Mouse (Mus musculus): Measurements from ENCODE around the gene Twsg1. TPM values are rescaled to one million over a fixed set of nuclear protein-coding genes. Genes with fewer than 3 reads are reported as not detected.

The Twsg1 gene
- polyA plus RNA-seq, 1 experiment from 2014 or later: 47.3 TPM

DNA sequence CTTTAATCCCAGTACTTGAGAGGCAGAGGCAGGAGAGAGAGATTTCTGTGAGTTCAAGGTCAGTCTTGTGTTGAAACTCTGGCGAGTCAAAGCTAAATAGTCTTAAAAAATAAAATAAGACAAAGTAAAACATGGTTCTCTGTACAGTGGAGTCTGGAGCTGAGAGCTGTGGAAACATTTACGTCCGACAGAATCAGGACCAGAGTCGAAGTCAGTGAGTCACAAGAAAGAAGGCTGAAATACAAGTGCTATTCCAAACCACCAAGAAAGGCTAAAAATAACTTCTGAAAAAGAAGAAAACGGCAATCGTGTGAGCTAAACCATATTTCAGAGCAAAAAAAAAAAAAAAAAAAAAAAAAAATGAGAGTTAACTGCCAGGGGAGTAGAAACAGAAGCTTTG, 48.7 kb downstream of the Twsg1 start:
- Histone ChIP-seq H3K4me3 (ENCODE audit: low read depth, low read length) (no peak overlapping the region), H3K27ac (ENCODE audit: low read depth, low read length) (no peak overlapping the region), H3K4me1 (replicated peaks; ENCODE audit: control insufficient read depth, insufficient read depth, low read length) (peaks cover 6% of the 10 kb centered on the region), H3K9ac (ENCODE audit: low read depth, low read length) (no peak overlapping the region), H3K27me3 (replicated peaks; ENCODE audit: control insufficient read depth, insufficient read depth, low read length) (no peaks in the 10 kb centered on the region), H3K9me3 (ENCODE audit: control insufficient read depth, low read length) (0 out of 2 replicates have a peak, but pooled peaks cover 2% of the 10 kb centered on the region), H3K36me3 (ENCODE audit: control insufficient read depth, insufficient read depth, low read length) (no peaks in the 10 kb centered on the region), H3K4me2 (no peak overlapping the region)
- ATAC-seq (replicated peaks; ENCODE audit: low FRiP score): no peak
- DNase-seq (ENCODE audit: low spot score): no peak
- WGBS: 83% methylated on average over 6 of the region's 6 CpGs

DNA sequence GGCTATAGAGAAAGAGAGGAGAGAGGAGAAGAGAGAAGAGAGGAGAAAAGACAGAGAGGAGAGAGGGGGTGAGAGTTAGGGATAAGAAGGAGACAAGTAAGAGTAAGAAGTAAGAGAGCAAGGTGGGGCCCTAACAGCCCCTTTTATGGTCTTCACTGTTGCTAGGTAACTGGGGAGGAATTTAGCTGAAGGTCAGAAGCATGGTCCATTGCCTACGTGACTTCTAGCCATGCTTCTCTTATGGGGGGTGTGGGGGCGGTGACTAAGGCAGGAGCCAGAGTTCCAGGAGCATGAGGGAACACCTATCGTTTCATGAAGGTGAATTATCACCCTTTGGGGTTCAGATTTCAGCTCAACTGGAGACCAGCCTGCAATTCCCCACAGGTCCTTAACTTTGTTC, 55.0 kb downstream of the Twsg1 start:
- no peaks in the 10 kb centered on the region for H3K9me3 ChIP-seq (ENCODE audit: control insufficient read depth, low read length)
- no peak overlapping the region for H3K9ac ChIP-seq (ENCODE audit: low read depth, low read length)
- H3K4me3 ChIP-seq (ENCODE audit: low read depth, low read length): no peak overlapping the region
- no peak for ATAC-seq (replicated peaks; ENCODE audit: low FRiP score)
- H3K4me2 ChIP-seq: no peak overlapping the region
- WGBS: 76% methylated on average over 3 of the region's 3 CpGs
- no peak overlapping the region for H3K27ac ChIP-seq (ENCODE audit: low read depth, low read length)
- no peaks in the 10 kb centered on the region for H3K4me1 ChIP-seq (replicated peaks; ENCODE audit: control insufficient read depth, insufficient read depth, low read length)
- H3K27me3 ChIP-seq (replicated peaks; ENCODE audit: control insufficient read depth, insufficient read depth, low read length): no peaks in the 10 kb centered on the region
- DNase-seq (ENCODE audit: low spot score): no peak
- H3K36me3 ChIP-seq (ENCODE audit: control insufficient read depth, insufficient read depth, low read length): no peaks in the 10 kb centered on the region

DNA sequence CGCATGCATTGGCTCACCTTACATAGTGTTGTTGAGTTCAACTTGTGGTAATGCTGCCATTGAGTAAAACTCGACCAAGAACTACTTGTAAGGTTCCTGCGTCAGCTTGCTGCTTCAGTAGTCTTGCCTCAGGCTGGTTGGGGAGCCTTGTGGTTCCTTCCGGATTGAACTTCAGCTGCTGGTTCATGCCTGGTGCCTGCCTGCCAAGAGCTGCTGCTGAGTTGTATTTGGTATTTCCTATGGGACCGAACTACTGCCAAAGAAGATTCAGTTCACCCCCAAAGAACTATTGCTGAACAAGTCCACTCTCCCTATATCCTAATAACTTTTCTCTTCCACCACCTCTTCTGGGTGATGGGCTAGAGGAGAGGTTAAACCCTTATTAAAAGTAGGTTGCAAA, 61.5 kb downstream of the Twsg1 start:
- H3K27ac ChIP-seq (ENCODE audit: low read depth, low read length): no peak overlapping the region
- no peaks in the 10 kb centered on the region for H3K9me3 ChIP-seq (ENCODE audit: control insufficient read depth, low read length)
- no peak overlapping the region for H3K4me3 ChIP-seq (ENCODE audit: low read depth, low read length)
- DNase-seq (ENCODE audit: low spot score): no peak
- 77% methylated on average over 5 of the region's 5 CpGs for WGBS
- H3K4me2 ChIP-seq: no peak overlapping the region
- H3K27me3 ChIP-seq (replicated peaks; ENCODE audit: control insufficient read depth, insufficient read depth, low read length): no peaks in the 10 kb centered on the region
- no peaks in the 10 kb centered on the region for H3K36me3 ChIP-seq (ENCODE audit: control insufficient read depth, insufficient read depth, low read length)
- no peak overlapping the region for H3K9ac ChIP-seq (ENCODE audit: low read depth, low read length)
- ATAC-seq (replicated peaks; ENCODE audit: low FRiP score): no peak
- H3K4me1 ChIP-seq (replicated peaks; ENCODE audit: control insufficient read depth, insufficient read depth, low read length): no peaks in the 10 kb centered on the region

DNA sequence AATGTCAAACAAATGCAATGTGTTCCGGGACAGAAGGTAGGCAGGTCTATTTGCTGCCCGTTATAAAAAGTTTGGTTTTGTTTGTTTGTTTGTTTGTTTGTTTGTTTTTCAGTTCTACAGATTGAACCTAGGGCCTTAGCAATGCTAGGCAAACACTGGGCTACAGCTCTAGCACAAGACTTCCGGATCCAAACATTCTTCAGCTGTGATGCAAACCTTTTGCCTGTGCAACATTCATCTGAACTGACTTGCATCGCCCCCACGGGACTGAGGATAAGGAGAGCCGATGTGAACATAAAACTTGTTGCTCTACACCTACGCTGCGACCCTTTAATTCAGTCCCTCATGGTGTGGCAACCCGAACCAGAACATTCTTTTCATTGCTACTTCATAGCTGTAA, 64.5 kb downstream of the Twsg1 start:
- H3K9me3 ChIP-seq (ENCODE audit: control insufficient read depth, low read length): no peaks in the 10 kb centered on the region
- DNase-seq (ENCODE audit: low spot score) (no peak), ATAC-seq (replicated peaks; ENCODE audit: low FRiP score) (no peak)
- peak overlapping the region; percentile 95 for H3K4me3 ChIP-seq (ENCODE audit: low read depth, low read length)
- peaks cover 8% of the 10 kb centered on the region for H3K4me1 ChIP-seq (replicated peaks; ENCODE audit: control insufficient read depth, insufficient read depth, low read length)
- no peaks in the 10 kb centered on the region for H3K36me3 ChIP-seq (ENCODE audit: control insufficient read depth, insufficient read depth, low read length)
- WGBS: 66% methylated on average over 9 of the region's 9 CpGs
- no peak overlapping the region for H3K27ac ChIP-seq (ENCODE audit: low read depth, low read length)
- H3K9ac ChIP-seq (ENCODE audit: low read depth, low read length): no peak overlapping the region
- no peaks in the 10 kb centered on the region for H3K27me3 ChIP-seq (replicated peaks; ENCODE audit: control insufficient read depth, insufficient read depth, low read length)
- H3K4me2 ChIP-seq: peak overlapping the region; percentile 94

DNA sequence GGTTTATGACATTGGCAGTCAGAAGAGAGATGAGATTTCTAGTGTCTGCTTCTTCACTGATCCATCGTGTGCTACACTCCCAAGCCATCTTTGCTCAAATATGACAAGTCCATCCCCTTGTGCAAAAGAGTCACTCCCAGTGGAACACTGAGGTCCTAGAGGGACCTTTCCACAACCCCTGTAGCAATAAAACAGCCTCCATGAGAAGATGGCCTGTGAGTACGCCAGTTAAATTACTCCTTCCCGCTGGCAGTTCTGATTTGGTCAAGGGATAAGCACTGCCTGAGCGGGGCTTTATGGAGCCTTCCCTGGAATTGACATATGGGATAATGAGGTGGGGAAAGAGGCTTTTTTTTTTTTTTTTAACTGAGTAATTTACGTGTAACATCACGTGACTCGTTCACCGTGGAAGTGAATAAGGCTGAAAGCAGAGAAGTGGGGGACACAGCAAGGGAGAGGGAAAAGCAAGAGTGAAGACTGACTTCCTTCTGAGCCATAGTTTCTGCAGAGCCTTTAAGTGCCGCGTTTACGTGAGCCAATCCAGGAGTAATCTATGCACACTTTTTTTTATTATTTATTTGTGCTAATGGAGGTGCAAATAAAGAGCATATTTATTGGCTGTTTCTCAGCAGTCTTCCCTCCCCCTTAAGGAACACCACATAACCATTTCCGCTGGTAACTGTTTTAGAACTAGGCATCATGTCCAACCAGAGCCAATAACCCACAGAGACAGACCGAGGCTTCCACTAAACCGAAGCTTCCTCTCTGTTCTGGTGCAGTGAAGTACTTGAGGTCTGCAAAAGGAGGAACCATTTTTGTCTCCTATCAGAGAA, 65.1 kb downstream of the Twsg1 start, which contains the start of gene Ralbp1:
TSS of gene Ralbp1 (minus strand) at position 102 of the 833 bp plus-strand sequence.
- Histone ChIP-seq H3K4me3 (ENCODE audit: low read depth, low read length) (peak within 1 kb of the TSS; percentile 95), H3K9me3 (ENCODE audit: control insufficient read depth, low read length) (no peaks in the 10 kb centered on the region), H3K27ac (ENCODE audit: low read depth, low read length) (peak within 1 kb of the TSS; percentile 91), H3K4me2 (peak within 1 kb of the TSS; percentile 94), H3K9ac (ENCODE audit: low read depth, low read length) (peak within 1 kb of the TSS; percentile 88), H3K27me3 (replicated peaks; ENCODE audit: control insufficient read depth, insufficient read depth, low read length) (no peaks in the 10 kb centered on the region), H3K36me3 (ENCODE audit: control insufficient read depth, insufficient read depth, low read length) (no peaks in the 10 kb centered on the region), H3K4me1 (replicated peaks; ENCODE audit: control insufficient read depth, insufficient read depth, low read length) (peaks cover 8% of the 10 kb centered on the region)
- DNase-seq (ENCODE audit: low spot score): no peak
- WGBS: 6% methylated on average over 14 of the region's 14 CpGs
- ATAC-seq (replicated peaks; ENCODE audit: low FRiP score): no peak

DNA sequence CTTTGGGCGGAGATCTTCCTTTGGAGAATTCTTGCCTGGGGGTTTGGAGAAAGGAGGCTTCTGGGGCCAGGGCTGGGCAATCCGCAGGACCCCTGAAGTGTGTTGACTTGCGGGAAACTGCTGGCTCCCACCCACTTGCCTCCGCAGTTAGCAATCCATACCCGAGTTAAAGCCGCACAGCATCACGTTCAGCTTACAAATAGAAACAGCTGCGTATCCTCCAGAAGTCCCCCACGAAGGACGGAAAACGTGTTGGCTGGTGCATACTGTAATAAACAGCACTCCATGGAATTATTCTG, 65.7 kb downstream of the Twsg1 start:
- under 1% methylated on average over 11 of the region's 11 CpGs for WGBS
- Histone ChIP-seq H3K4me1 (replicated peaks; ENCODE audit: control insufficient read depth, insufficient read depth, low read length) (peaks cover 8% of the 10 kb centered on the region), H3K27me3 (replicated peaks; ENCODE audit: control insufficient read depth, insufficient read depth, low read length) (no peaks in the 10 kb centered on the region), H3K4me3 (ENCODE audit: low read depth, low read length) (peak overlapping the region; percentile 95), H3K36me3 (ENCODE audit: control insufficient read depth, insufficient read depth, low read length) (no peaks in the 10 kb centered on the region), H3K9me3 (ENCODE audit: control insufficient read depth, low read length) (no peaks in the 10 kb centered on the region), H3K4me2 (peak overlapping the region; percentile 94), H3K9ac (ENCODE audit: low read depth, low read length) (peak overlapping the region; percentile 88), H3K27ac (ENCODE audit: low read depth, low read length) (peak overlapping the region; percentile 91)
- ATAC-seq (replicated peaks; ENCODE audit: low FRiP score): no peak
- DNase-seq (ENCODE audit: low spot score): no peak

DNA sequence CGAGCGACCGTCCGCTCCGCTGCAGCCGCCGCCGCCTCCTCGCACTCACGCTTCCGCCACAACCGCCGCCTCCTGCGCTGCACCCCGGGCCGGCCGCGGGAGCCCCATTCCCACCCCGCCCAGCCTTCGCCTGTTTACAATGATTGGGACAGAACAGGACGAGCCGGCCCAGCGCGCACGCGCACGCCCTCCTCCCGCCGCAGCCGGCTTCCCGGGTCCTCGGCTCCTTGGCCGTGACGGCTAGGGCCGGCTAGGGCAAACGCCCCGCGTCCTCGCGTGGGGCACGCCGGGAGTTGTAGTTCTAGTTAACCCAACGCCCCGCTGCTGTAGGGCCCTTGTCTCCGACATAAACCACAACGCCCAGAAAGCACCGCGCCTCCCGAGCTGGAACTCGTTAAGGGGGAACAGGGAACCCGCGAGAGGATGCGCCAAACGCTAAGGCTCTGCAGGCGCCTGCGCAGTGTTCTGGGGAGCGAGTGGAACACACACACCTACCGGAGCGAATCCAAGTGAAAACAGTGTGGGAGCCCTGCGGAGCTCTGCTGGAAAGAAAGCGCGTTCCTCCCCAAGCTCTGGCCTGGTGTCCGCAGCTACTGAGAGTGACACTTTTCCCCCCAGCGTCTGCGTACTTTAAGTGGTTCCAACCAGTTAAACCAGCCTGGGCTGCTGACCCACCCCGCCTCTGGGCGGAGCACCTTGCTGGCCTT, 66.2 kb downstream of the Twsg1 start:
- peak; percentile 99 for ATAC-seq (replicated peaks; ENCODE audit: low FRiP score)
- H3K4me1 ChIP-seq (replicated peaks; ENCODE audit: control insufficient read depth, insufficient read depth, low read length): peaks cover 8% of the 10 kb centered on the region
- peak overlapping the region; percentile 88 for H3K9ac ChIP-seq (ENCODE audit: low read depth, low read length)
- no peaks in the 10 kb centered on the region for H3K36me3 ChIP-seq (ENCODE audit: control insufficient read depth, insufficient read depth, low read length)
- H3K9me3 ChIP-seq (ENCODE audit: control insufficient read depth, low read length): no peaks in the 10 kb centered on the region
- peak overlapping the region; percentile 94 for H3K4me2 ChIP-seq
- under 1% methylated on average over 67 of the region's 67 CpGs for WGBS
- peak; percentile 96 for DNase-seq (ENCODE audit: low spot score)
- H3K4me3 ChIP-seq (ENCODE audit: low read depth, low read length): peak overlapping the region; percentile 95
- H3K27ac ChIP-seq (ENCODE audit: low read depth, low read length): peak overlapping the region; percentile 91
- H3K27me3 ChIP-seq (replicated peaks; ENCODE audit: control insufficient read depth, insufficient read depth, low read length): no peaks in the 10 kb centered on the region

DNA sequence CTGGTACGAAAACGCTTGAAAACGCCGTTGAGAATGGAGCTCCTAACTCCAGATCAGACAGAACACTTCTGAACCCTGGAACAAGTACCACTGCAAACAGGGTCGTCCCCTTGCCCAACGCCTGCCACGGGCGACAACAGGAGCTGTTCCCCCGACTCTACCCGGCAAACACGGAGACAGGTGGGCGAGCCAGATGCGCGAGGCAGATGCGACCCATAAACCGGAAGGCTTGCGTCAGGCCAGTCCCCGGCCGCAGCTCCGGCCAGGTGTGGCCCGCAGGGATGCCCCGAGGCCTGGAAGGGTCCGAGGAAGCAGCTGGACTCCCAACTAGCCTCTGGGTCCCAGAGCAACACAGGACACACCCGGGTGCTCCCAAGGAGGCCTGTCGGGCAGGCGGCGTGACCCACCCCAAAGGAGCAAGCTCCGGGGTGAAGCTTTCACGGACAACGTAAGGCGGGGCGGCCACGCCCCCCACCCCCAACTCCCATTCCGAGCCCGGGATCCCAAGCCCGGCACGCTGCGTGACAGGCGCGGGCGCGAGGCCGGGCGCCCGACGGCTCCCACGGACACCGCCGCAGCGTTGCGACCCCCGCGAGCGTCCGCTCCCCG, 66.9 kb downstream of the Twsg1 start:
- H3K4me2 ChIP-seq: peak overlapping the region; percentile 94
- H3K4me1 ChIP-seq (replicated peaks; ENCODE audit: control insufficient read depth, insufficient read depth, low read length): peaks cover 8% of the 10 kb centered on the region
- peak overlapping the region; percentile 95 for H3K4me3 ChIP-seq (ENCODE audit: low read depth, low read length)
- WGBS: under 1% methylated on average over 56 of the region's 56 CpGs
- peak overlapping the region; percentile 88 for H3K9ac ChIP-seq (ENCODE audit: low read depth, low read length)
- no peaks in the 10 kb centered on the region for H3K36me3 ChIP-seq (ENCODE audit: control insufficient read depth, insufficient read depth, low read length)
- no peaks in the 10 kb centered on the region for H3K9me3 ChIP-seq (ENCODE audit: control insufficient read depth, low read length)
- DNase-seq (ENCODE audit: low spot score) (peak; percentile 69), ATAC-seq (replicated peaks; ENCODE audit: low FRiP score) (peak; percentile 33)
- peak overlapping the region; percentile 91 for H3K27ac ChIP-seq (ENCODE audit: low read depth, low read length)
- H3K27me3 ChIP-seq (replicated peaks; ENCODE audit: control insufficient read depth, insufficient read depth, low read length): no peaks in the 10 kb centered on the region

All from liver, embryonic 11.5 days (tissue).